7 mouse cellular contexts compared by ENCODE assay signal in the genomic region with DNA sequence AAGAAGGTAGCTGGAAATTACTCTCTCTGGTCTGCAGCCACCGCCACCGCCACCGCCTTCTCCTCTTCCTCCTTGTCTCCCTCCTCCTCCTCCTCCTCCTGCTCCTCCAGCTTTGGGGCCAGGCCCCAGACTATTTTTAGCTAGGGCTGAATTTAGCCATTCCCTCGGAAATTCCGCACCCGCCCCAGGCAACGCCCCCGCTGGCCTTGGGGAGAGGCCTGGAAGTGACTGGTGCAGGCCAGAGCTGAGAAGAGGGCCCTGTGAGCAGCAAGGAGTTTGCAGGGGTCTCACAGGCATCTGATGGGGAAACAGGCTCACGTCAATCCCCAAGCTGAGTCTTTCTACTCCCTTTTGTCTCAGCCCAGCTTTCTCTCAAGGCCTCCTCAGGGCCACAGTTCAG. TPM values are rescaled to one million over a fixed set of nuclear protein-coding genes. Genes with fewer than 3 reads are reported as not detected.
DNase-seq lines count a peak whose midpoint lies in the region; ATAC-seq and TF ChIP-seq lines count a peak whose summit lies in the region.

No protein-coding gene starts in this region.

- no peaks in the 10 kb centered on the region for H3K27me3 ChIP-seq in E14TG2a.4 (ENCODE audit: insufficient read depth, low read length)
- H3K27me3 ChIP-seq in limb, embryonic 14.5 days (ENCODE audit: control insufficient read depth, insufficient read depth, low read length): no peaks in the 10 kb centered on the region
- no peaks in the 10 kb centered on the region for H3K27me3 ChIP-seq in forebrain, embryonic 11.5 days (ENCODE audit: control insufficient read depth, insufficient read depth, low read length)

- H3K9ac ChIP-seq in limb, embryonic 14.5 days (ENCODE audit: low read depth, low read length, severe bottlenecking): peak overlapping the region; percentile 38
- H3K9ac ChIP-seq in forebrain, embryonic 11.5 days (ENCODE audit: low read length): no peak overlapping the region

- peak; percentile 66 for DNase-seq in R1 (ENCODE audit: low read depth, low spot score)
- peak; percentile 79 for DNase-seq in heart, adult 9 months (ENCODE audit: low spot score in 2 of 2)
- DNase-seq in limb, embryonic 14.5 days (ENCODE audit: low spot score): no peak
- DNase-seq in testis, postnatal 10 days (ENCODE audit: low spot score): peak; percentile 80
- DNase-seq in forebrain, embryonic 11.5 days (ENCODE audit: low spot score): no peak
- DNase-seq in left cerebral cortex, postnatal 25 days (ENCODE audit: low spot score in 2 of 2): no peak

- no peaks in the 10 kb centered on the region for H3K9me3 ChIP-seq in E14TG2a.4 (ENCODE audit: low read length)
- H3K9me3 ChIP-seq in limb, embryonic 14.5 days (ENCODE audit: control insufficient read depth, low read length): no peaks in the 10 kb centered on the region
- H3K9me3 ChIP-seq in forebrain, embryonic 11.5 days (ENCODE audit: control insufficient read depth, low read length): no peaks in the 10 kb centered on the region

- no peak for TF ChIP-seq POLR2A in limb, embryonic 14.5 days (IDR thresholded peaks at IDR 0.05; ENCODE audit: borderline replicate concordance, extremely low read depth, insufficient read depth, insufficient read length)

- intact Hi-C loops in left cerebral cortex, postnatal 25 days (cut with DNase I): no loop called here

- H3K36me3 ChIP-seq in E14TG2a.4 (ENCODE audit: insufficient read depth, low read length): peaks cover 54% of the 10 kb centered on the region
- H3K36me3 ChIP-seq in limb, embryonic 14.5 days (ENCODE audit: control insufficient read depth, insufficient read depth, low read length): peaks cover 47% of the 10 kb centered on the region
- no peaks in the 10 kb centered on the region; the same call in 1 of the 2 replicates for H3K36me3 ChIP-seq in forebrain, embryonic 11.5 days (ENCODE audit: control insufficient read depth, insufficient read depth, low read length)

- no peak for TF ChIP-seq CTCF in E14TG2a.4 (conservative IDR thresholded peaks at IDR 0.05; ENCODE audit: low read length)

- peak overlapping the region; percentile 67 for H3K27ac ChIP-seq in limb, embryonic 14.5 days (replicated peaks; ENCODE audit: low read depth, low read length)
- H3K27ac ChIP-seq in forebrain, embryonic 11.5 days (ENCODE audit: low read depth, low read length): no peak overlapping the region

- peak overlapping the region; percentile 17; the same call in 1 of the 2 replicates for H3K4me2 ChIP-seq in limb, embryonic 14.5 days (replicated peaks; ENCODE audit: low read depth, low read length, severe bottlenecking)
- H3K4me2 ChIP-seq in forebrain, embryonic 11.5 days (ENCODE audit: low read depth, low read length, severe bottlenecking): no peak overlapping the region

- H3K4me3 ChIP-seq in E14TG2a.4 (replicated peaks; ENCODE audit: low read length): peak overlapping the region; percentile 57
- H3K4me3 ChIP-seq in limb, embryonic 14.5 days (replicated peaks; ENCODE audit: low read length): no peak overlapping the region
- no peak overlapping the region for H3K4me3 ChIP-seq in forebrain, embryonic 11.5 days (ENCODE audit: low read depth, low read length)

- 24% methylated on average over 9 of the region's 9 CpGs for WGBS in limb, embryonic 14.5 days
- 63% methylated on average over 9 of the region's 9 CpGs for WGBS in forebrain, embryonic 11.5 days

- no peak; the same call in 1 of the 2 replicates for ATAC-seq in limb, embryonic 14.5 days (ENCODE audit: low FRiP score, low read depth)
- ATAC-seq in forebrain, embryonic 11.5 days (replicated peaks; ENCODE audit: low FRiP score): no peak

- peaks cover 63% of the 10 kb centered on the region for H3K4me1 ChIP-seq in E14TG2a.4 (replicated peaks; ENCODE audit: low read depth, low read length)
- peaks cover 51% of the 10 kb centered on the region for H3K4me1 ChIP-seq in limb, embryonic 14.5 days (ENCODE audit: control insufficient read depth, insufficient read depth, low read length)
- H3K4me1 ChIP-seq in forebrain, embryonic 11.5 days (replicated peaks; ENCODE audit: control insufficient read depth, insufficient read depth, low read length): peaks cover 7% of the 10 kb centered on the region

RNA-seq across cellular contexts. Expression of a gene that starts 13.7 kb away (rescaled TPM):
- 42.8 and 55.2 TPM in 2 replicates for polyA plus RNA-seq in limb, embryonic 14.5 days (2012; rRNA removed)
- 15.4 and 16.4 TPM in 2 replicates for polyA plus RNA-seq in limb, embryonic 14.5 days (2014; fragmentation: Nextera tagmentation; extraction: Ambion mirVana)
- polyA plus RNA-seq in forebrain, embryonic 11.5 days (2014; fragmentation: Nextera tagmentation; extraction: Ambion mirVana): 7.8 and 10.1 TPM in 2 replicates
- total RNA-seq in left cerebral cortex, postnatal 25 days (2021): 100 to 1,000 TPM; 109 to 120 TPM

RNA-seq across cellular contexts. Expression of a gene that starts 54.9 kb away (rescaled TPM):
- 8.5 and 9.8 TPM in 2 replicates for polyA plus RNA-seq in limb, embryonic 14.5 days (2012; rRNA removed)
- 3.0 and 3.2 TPM in 2 replicates for polyA plus RNA-seq in limb, embryonic 14.5 days (2014; fragmentation: Nextera tagmentation; extraction: Ambion mirVana)
- polyA plus RNA-seq in forebrain, embryonic 11.5 days (2014; fragmentation: Nextera tagmentation; extraction: Ambion mirVana): 2.5 and 2.7 TPM in 2 replicates
- total RNA-seq in left cerebral cortex, postnatal 25 days (2021): 10 to 100 TPM; 13.8 to 16.6 TPM

RNA-seq across cellular contexts. Expression of a gene that starts 56.3 kb away (rescaled TPM):
- 5.3 and 8.5 TPM in 2 replicates for polyA plus RNA-seq in limb, embryonic 14.5 days (2012; rRNA removed)
- polyA plus RNA-seq in limb, embryonic 14.5 days (2014; fragmentation: Nextera tagmentation; extraction: Ambion mirVana): 5.9 and 6.5 TPM in 2 replicates
- polyA plus RNA-seq in forebrain, embryonic 11.5 days (2014; fragmentation: Nextera tagmentation; extraction: Ambion mirVana): 1.9 and 3.3 TPM in 2 replicates
- total RNA-seq in left cerebral cortex, postnatal 25 days (2021): 1 to 10 TPM; 2.5 to 4.1 TPM

Comparison
In these comparisons a context has a peak if more than half of its experiments do, and no peak if none do; other contexts are left out.
1. DNase-seq: peak in R1 (single experiment), heart, adult 9 months (2 of 2) and testis, postnatal 10 days (single experiment); none in limb, embryonic 14.5 days (single experiment), forebrain, embryonic 11.5 days (single experiment) and left cerebral cortex, postnatal 25 days (0 of 2).